Mouse (Mus musculus) spleen, postnatal 4 days (tissue): Measurements from ENCODE around the gene E2f4.
A peak's percentile ranks its signal among the peaks of the same experiment; 100 is the strongest.

Experiments used
- DNase-seq, 2 experiments: peaks; one replicate each; pipeline ENCODE4 v3.0.0; 2022; ENCODE audit warnings: low spot score in 2 of 2

The E2f4 gene

DNA sequence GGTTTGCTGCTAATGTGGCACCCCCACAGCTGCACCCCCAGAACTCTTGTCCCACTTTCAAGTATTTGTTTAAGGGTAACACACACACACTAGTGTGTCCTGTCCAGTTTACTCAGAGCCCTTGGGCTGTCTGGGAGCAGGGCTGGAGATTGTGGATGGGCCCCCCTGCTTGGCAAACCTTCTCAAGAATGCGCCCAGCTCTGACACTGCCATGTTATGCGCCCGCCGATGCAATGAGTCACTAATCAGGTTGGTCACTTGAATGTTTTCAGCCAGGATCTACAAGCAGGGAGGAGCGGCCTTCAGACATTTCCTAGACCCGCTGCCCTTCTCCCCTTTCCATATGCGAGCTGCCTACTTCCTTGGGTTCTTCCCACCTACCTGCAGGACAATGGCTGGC, 5.0 kb upstream of the E2f4 start:
- DNase-seq, result no peak

- DNase-seq, result peak in 1 of 2 experiments; percentile 19
These were observed 4.1 kb upstream of the E2f4 start for GRCm38 (mm10) chr8:105293405-105293804.

DNA sequence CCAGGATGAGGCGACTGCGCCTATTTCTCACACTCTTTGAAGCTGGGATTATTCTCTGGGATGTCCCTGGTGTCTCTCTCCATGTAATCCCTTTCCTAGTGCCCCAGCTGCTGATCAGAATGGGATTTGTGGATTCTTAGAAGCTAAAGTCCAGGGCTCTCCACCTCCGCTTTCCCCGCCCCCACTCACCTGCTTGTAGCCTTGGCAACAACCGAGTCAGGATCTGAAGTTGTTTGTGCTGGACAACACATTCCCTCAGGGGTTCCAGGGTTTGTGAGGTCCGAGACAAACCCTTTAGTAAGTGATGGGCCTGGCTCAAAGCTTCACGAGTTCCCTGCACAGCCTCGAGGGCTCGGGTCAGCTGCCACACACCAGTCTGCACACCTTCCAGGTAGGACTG, 2.7 kb upstream of the E2f4 start:
- DNase-seq, result no peak

- DNase-seq, result peak in 1 of 2 experiments; percentile 11
These were observed 2.2 kb upstream of the E2f4 start for GRCm38 (mm10) chr8:105295256-105295655.

GRCm38 (mm10) chr8:105295895-105296573, 1.4 kb upstream of the E2f4 start, which contains the start of gene Exoc3l:
Gene Exoc3l, minus strand, starts transcription at chr8:105296101.
- DNase-seq, result peak in 1 of 2 experiments; percentile 15

DNA sequence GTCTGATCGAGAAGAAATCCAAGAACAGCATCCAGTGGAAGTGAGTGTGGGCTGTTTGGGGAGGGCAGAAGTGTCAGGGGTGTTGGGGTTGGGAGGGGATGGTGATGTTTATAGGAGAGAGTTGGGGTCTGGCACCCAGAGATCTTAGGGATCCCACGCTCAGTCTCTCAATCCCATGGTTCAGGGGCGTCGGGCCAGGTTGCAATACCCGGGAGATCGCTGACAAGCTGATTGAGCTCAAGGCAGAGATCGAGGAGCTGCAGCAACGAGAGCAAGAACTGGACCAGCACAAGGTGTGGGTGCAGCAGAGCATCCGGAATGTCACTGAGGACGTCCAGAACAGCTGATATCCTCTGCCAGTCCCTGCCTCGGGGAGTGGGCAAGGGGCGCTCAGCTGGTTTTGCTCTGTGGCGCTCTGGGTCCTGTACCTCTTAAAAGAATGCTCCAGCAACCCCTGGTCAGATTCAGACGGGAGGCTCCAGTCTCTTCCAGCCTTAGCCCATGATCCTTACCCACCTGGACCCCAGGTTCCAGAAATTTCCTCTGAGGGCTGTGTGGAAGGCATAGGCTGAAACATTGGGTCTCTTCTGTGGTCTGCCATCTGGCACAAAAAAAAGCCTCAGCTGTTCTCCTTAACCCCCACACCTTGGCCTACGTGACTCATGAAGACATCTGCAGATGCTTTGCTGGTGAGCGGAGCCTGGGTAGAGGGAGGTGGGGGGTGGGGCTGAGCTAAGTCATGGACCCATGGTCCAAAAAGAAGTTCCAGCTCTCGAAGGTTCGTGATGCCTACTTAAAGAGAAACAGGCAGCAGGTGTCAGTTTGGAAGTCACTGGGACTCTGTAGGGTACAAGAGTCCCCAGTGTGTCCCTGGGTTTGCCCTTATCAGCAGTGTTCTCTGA, 1.1 kb downstream of the E2f4 start:
- DNase-seq, result peak; percentile 39 to 72

DNA sequence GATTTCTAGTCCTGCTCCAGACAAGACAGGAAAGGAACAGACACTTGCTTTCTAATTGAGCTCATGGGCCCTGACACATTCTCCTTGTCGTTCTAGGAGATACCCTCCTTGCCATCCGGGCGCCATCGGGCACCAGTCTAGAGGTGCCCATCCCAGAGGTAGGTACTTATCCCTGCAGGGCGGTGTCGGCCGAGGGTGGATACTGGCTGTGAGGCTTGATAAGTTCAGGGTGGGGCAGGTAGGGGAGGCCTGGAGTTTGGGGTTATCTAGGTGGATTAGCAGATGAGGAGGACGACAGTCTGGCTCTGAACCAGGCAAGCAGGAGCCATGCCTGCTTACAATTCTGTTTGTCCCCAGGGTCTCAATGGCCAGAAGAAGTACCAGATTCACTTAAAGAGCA, 2.5 kb downstream of the E2f4 start:
- peak; percentile 88 to 90 for DNase-seq

DNA sequence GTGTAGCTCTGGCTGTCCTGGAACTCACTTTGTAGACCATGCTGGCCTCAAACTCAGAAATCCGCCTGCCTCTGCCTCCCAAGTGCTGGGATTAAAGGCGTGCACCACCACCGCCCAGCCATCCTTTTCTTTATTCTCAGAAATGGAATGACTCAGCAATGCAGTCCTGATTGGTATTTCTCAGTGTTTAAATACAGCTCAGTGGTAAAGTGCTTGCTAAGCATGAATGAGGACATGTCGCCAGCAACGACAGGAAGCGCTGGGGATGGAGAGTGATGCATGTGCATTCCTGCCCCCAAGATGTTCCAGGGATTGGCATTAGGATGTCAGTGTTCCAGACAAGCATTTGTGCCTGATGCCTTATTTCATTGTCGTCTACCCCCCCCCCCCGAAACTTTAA, 5.9 kb downstream of the E2f4 start:
- no peak for DNase-seq

DNA sequence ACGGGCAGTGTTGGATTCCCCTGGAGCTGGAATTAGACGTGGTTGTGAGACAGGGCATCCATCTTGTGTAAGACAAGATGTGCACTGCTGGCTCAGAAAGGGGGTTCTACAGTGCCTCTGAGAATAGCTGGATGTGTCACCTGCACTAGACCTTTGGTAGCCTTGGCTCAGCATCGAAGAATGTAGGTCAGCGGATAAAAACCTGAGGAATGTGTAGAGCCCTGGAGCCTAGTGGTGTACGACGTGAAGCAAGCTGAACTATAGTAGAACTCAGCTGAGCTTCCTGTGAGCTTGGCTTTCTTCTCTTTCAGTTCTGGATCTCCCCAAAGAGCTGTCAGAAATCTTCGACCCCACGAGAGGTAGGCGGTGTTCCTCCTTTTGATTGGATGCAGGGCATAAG, 6.4 kb downstream of the E2f4 start:
- DNase-seq, result no peak

GRCm38 (mm10) chr8:105304325-105305210, 7.1 kb downstream of the E2f4 start:
- no peak for DNase-seq

GRCm38 (mm10) chr8:105305211-105306145, 8.0 kb downstream of the E2f4 start, which contains the start of gene Elmo3:
Gene Elmo3, plus strand, starts transcription at chr8:105305601.
- peak; percentile 64 to 79 for DNase-seq

DNA sequence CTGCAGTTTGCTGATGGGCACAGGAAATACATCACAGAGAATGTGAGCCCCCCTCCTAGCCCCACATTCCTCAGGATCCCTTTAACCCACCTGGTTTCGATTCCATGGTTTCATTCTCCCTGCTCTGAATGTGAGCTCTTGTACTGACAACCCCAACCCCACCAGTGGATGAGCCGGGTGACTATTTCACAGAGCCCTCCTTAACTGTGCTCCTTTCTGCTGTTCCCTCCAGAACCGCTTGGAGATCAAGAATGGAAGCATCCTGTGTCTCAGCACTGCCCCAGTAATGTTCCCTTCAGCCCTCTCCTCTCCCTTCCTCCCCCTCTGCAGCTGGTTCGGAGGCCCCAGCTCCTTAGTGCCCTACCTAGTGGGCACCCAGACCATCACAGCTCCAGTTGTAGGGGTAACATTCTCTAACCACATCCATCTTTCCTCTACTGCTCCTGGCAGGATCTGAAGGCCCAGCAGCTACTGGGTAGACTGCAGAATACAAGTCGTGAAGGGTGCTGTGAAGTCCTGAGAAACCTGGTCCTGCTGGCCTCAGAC, 8.8 kb downstream of the E2f4 start:
- no peak for DNase-seq

- no peak for DNase-seq
These were observed 10.2 kb downstream of the E2f4 start for GRCm38 (mm10) chr8:105307670-105308069.

DNA sequence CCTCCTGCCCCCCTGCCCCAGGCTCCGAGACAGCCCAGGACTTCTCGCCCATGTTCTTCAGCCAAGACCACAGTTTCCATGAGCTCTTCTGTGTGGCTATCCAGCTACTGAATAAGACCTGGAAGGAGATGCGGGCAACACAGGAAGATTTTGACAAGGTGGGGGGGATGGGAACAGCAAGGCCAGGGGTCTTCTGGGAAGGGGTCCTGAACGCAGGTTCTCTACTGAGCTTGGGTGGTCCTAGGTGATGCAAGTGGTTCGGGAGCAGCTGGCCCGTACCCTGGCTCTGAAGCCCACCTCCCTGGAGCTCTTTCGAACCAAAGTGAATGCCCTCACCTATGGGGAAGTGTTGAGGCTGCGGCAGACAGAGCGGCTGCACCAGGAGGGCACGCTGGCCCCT, 11.0 kb downstream of the E2f4 start:
- no peak for DNase-seq

DNA sequence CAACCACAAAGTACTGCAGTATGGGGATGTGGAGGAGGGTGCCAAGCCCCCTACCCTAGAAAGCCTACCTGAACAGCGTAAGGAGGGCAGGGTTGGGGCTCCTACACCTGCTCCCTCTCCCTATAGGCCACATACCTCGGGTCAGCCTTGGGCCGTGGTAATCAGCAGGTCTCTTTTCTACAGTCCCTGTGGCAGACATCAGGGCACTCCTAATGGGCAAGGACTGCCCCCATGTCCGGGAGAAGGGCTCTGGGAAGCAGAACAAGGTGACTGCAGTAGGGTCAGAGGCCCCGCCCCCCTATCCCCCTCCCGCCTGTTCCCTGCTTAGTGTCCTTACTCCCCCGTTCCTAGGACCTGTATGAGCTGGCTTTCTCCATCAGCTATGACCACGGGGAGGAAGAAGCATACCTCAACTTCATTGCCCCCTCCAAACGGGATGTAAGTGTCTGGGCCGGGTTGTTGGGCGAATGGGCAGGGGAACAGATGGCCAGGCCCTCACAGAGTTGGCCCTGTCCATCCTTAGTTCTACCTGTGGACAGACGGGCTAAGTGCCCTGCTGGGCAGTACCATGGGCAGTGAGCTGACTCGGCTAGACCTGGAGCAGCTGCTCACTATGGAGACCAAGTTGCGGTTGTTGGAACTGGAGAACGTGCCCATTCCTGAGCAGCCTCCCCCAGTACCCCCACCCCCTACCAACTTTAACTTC, 11.8 kb downstream of the E2f4 start:
- DNase-seq, result no peak

DNA sequence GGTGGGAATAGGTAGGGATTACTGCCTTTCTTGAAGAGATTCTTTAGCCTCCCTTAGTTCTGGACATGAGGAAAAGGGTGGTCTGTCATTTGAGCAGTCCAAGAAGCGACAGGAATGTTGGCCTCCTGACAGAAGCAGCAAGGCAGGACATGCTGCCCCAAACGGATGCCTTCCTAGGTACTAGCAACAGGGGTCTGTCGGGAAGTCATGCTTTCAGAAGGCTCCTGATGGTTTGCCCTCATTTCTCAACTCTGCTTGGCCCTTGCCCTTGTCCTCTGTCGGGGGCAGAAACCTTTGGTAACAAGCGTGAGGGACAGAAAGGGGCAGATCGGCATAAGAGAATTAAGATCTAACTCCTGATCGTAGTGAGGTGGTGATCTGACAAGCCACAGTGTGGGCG, 12.7 kb downstream of the E2f4 start:
- DNase-seq, result no peak

- DNase-seq, result no peak
These were observed 14.3 kb downstream of the E2f4 start for GRCm38 (mm10) chr8:105311718-105312117.

DNA sequence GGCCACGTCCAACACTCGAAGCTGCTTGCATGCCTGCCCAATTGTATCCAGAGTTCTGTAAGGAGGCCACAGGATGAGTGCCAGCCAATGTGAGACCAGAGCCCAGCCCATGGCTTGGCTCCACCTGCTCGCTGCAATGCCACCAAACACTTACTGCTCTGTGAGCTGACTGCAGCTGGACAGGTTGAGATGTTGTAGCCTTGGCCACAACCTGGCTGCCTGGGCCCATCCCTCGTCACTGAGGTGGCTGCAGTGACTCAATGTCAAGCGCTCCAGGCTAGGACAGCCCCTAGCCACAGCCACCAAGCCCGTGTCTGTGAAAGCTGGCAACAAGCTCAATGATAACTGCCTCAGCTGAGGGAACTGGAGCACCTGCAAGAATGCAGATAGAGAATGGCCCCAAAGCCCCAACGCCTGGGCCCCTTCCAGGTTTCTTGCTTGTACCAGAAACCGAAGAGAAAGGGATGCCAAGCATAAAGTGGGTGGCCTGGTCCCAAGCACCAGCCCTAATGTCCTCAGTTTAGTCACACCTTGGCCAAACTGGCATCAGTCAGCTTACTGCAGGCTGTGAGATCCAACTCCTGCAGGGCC, 15.5 kb downstream of the E2f4 start:
- DNase-seq, result peak in 1 of 2 experiments; percentile 51

- DNase-seq, result no peak
These were observed 16.3 kb downstream of the E2f4 start for GRCm38 (mm10) chr8:105313622-105314402.
